Mouse (Mus musculus) neural tube, embryonic 13.5 days (tissue): ENCODE measurements around the gene Nanos1. TPM values are rescaled to one million over a fixed set of nuclear protein-coding genes. Genes with fewer than 3 reads are reported as not detected.

Experiments used
- ATAC-seq: fragments of 200-750 bp; cut with Nextera tagmentation; 2 replicates; pipeline ENCODE4 v1.8.0; 2017; ENCODE audit warnings: low read depth, mild to moderate bottlenecking, moderate TSS enrichment, moderate library complexity
- H3K27ac ChIP-seq: fragments of 300-500 bp; sonication (generic); replicated peaks from 2 replicates; pipeline ENCODE4 v1.5.1; 2015; ENCODE audit warnings: moderate library complexity, mild to moderate bottlenecking, inconsistent platforms
- H3K27me3 ChIP-seq: fragments of 300-500 bp; sonication (generic); 2 replicates; pipeline ENCODE4 v1.6.1; 2015; ENCODE audit warnings: mild to moderate bottlenecking, inconsistent platforms
- H3K36me3 ChIP-seq: fragments of 300-500 bp; sonication (generic); 2 replicates; pipeline ENCODE4 v1.6.1; 2015; ENCODE audit warnings: mild to moderate bottlenecking, inconsistent platforms
- H3K4me1 ChIP-seq: fragments of 300-500 bp; sonication (generic); replicated peaks from 2 replicates; pipeline ENCODE4 v1.6.1; 2015; ENCODE audit warnings: inconsistent platforms
- H3K4me2 ChIP-seq: fragments of 300-500 bp; sonication (generic); 2 replicates; pipeline ENCODE4 v1.6.1; 2015; ENCODE audit warnings: inconsistent platforms, mild to moderate bottlenecking, moderate library complexity
- H3K4me3 ChIP-seq: fragments of 300-500 bp; sonication (generic); 2 replicates; pipeline ENCODE4 v1.5.1; 2015; ENCODE audit warnings: mild to moderate bottlenecking, inconsistent platforms
- H3K9ac ChIP-seq: fragments of 300-500 bp; sonication (generic); 2 replicates; pipeline ENCODE4 v1.6.1; 2015; ENCODE audit warnings: moderate library complexity, mild to moderate bottlenecking, inconsistent platforms
- H3K9me3 ChIP-seq: fragments of 300-500 bp; sonication (generic); 2 replicates; pipeline ENCODE4 v1.6.1; 2016; ENCODE audit warnings: inconsistent platforms
- WGBS: fragments of 180-500 bp; shearing (Covaris S2); methylation state at CpG from one replicate; pipeline ENCODE4 v1.1.7; 2015; 5-methylcytosine and 5-hydroxymethylcytosine counted together
- microRNA-seq: library from miRNA; unstranded; fragments of <30 nt; microRNA quantifications from one replicate; pipeline ENCODE4, GENCODE M21; 2016
- polyA plus RNA-seq: library from polyadenylated mRNA; unstranded; fragments of >200 nt; fragmentation: Nextera tagmentation; extraction: Ambion mirVana; gene quantifications from 2 replicates; pipeline ENCODE4 v1.2.1, GENCODE M21; 2015

Gene Nanos1
- polyA plus RNA-seq, 1 experiment from 2014 or later = 13.4 TPM

DNA sequence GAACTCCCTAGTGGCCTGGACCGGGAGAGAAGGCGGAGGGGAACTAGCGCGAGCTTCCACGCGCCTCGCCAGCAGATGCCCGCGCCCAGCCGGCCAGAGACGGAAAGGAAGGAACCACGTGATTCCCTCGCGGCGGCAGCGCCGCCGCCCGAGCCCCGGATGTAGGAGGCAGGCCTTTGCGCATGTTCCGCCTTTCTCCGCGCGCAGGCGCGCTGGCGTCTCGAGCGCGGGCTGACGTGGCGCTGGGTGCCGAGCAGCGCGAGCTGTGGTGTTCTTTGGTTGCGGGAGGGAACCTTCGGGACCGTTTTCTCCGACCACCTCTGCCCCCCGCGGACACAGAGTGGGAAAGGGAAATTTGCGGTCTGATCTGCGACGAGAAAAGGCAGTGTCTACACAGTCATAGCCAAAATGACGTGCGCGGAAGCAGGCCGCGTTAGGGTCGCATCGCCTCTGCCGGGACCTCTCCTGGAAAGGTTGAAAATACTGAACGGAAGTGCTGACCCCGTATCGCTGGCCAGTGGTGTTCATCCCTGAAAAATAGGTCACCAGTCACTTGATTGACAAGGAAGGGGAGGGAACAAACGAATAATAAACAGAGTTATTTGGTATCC lies 34.9 kb downstream of the Nanos1 start, which contains the start of gene Eif3a:
TSS of gene Eif3a (minus strand) at position 108 of the 611 bp plus-strand sequence.
- ATAC-seq = peak; percentile 96
- peak within 1 kb of the TSS; percentile 88 for H3K4me2 ChIP-seq
- peak within 1 kb of the TSS; percentile 100 for H3K9ac ChIP-seq
- under 1% methylated on average over 56 of the region's 57 CpGs for WGBS
- no peaks in the 10 kb centered on the region for H3K9me3 ChIP-seq
- no peaks in the 10 kb centered on the region for H3K36me3 ChIP-seq
- peak within 1 kb of the TSS; percentile 97 for H3K27ac ChIP-seq
- H3K4me1 ChIP-seq = peaks cover 38% of the 10 kb centered on the region
- H3K27me3 ChIP-seq = no peaks in the 10 kb centered on the region
- H3K4me3 ChIP-seq = peak within 1 kb of the TSS; percentile 100

- Histone ChIP-seq H3K36me3 (no peaks in the 10 kb centered on the region), H3K4me2 (peak overlapping the region; percentile 88), H3K27me3 (no peaks in the 10 kb centered on the region), H3K4me3 (peak overlapping the region; percentile 100), H3K9me3 (no peaks in the 10 kb centered on the region), H3K9ac (peak overlapping the region; percentile 100), H3K4me1 (peaks cover 33% of the 10 kb centered on the region), H3K27ac (peak overlapping the region; percentile 97)
- WGBS = 15% methylated on average over 9 of the region's 9 CpGs
- peak; percentile 46 for ATAC-seq
Observed at GRCm38 (mm10) chr19:60791164-60791563, 35.4 kb downstream of the Nanos1 start.

- no peak for ATAC-seq
- Histone ChIP-seq H3K27me3 (no peaks in the 10 kb centered on the region), H3K36me3 (no peaks in the 10 kb centered on the region), H3K4me3 (no peak overlapping the region), H3K4me1 (peaks cover 17% of the 10 kb centered on the region), H3K9me3 (no peaks in the 10 kb centered on the region), H3K9ac (no peak overlapping the region), H3K27ac (no peak overlapping the region), H3K4me2 (no peak overlapping the region)
- WGBS = 86% methylated on average over 2 of the region's 2 CpGs
Observed at GRCm38 (mm10) chr19:60793170-60793707, 37.5 kb downstream of the Nanos1 start.

GRCm38 (mm10) chr19:60795244-60795643 lies 39.5 kb downstream of the Nanos1 start:
- Histone ChIP-seq H3K9me3 (no peaks in the 10 kb centered on the region), H3K4me2 (no peak overlapping the region), H3K27ac (no peak overlapping the region), H3K27me3 (no peaks in the 10 kb centered on the region), H3K4me3 (no peak overlapping the region), H3K4me1 (peaks cover 5% of the 10 kb centered on the region; the same call in 1 of the 2 replicates), H3K9ac (no peak overlapping the region), H3K36me3 (no peaks in the 10 kb centered on the region)
- no peak for ATAC-seq
- WGBS = 90% methylated on average over 2 of the region's 2 CpGs

DNA sequence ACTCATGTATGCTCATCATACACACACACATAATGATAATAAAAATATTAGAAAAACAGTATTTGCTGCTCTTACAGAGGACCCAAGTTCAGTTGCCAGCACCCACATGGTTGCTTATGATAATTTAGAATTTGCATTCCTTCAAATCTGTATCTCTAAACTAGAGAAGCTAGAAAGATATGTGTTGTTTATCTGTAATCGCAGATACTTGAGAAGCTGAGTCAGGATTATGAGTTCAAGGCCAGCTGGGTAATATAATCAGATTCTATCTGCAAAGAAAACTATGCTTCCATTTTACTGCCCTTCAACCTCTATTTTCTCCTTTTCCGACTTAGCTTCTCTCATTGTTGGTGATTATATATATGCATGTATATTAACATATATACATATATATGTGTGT lies 41.6 kb downstream of the Nanos1 start:
- Histone ChIP-seq H3K9me3 (no peaks in the 10 kb centered on the region), H3K27me3 (no peaks in the 10 kb centered on the region), H3K9ac (no peak overlapping the region), H3K4me2 (no peak overlapping the region), H3K4me3 (no peak overlapping the region), H3K36me3 (no peaks in the 10 kb centered on the region), H3K27ac (no peak overlapping the region), H3K4me1 (no peaks in the 10 kb centered on the region)
- 94% methylated on average over 2 of the region's 2 CpGs for WGBS
- ATAC-seq = no peak

GRCm38 (mm10) chr19:60799867-60800569 lies 44.2 kb downstream of the Nanos1 start:
- Histone ChIP-seq H3K4me1 (no peaks in the 10 kb centered on the region), H3K4me2 (no peak overlapping the region), H3K9ac (no peak overlapping the region), H3K4me3 (no peak overlapping the region), H3K27ac (no peak overlapping the region), H3K27me3 (no peaks in the 10 kb centered on the region), H3K9me3 (no peaks in the 10 kb centered on the region), H3K36me3 (no peaks in the 10 kb centered on the region)
- no peak for ATAC-seq
- 79% methylated on average over 7 of the region's 7 CpGs for WGBS

DNA sequence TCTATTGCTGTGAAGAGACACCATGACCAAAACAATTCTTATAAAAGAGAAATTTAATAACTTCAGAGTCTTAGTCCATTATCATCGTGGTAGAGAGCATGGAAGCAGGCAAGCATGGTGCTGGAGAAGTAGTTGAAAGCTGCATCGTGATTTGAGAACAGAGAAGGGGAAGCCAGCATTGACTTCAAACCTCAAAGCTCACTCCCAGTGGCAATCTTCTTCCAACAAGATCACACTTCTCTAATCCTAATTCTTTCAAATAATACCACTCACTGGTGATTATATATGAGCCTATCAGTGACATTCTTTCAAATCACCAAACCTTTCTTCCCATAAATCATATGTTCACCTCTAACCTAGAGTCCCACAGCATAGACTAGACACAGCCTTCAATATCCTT lies 49.1 kb downstream of the Nanos1 start:
- no peak overlapping the region for H3K27ac ChIP-seq
- no peaks in the 10 kb centered on the region for H3K36me3 ChIP-seq
- H3K4me1 ChIP-seq = no peaks in the 10 kb centered on the region
- ATAC-seq = no peak
- no peaks in the 10 kb centered on the region for H3K27me3 ChIP-seq
- no peak overlapping the region for H3K4me3 ChIP-seq
- WGBS = 65% methylated on average over 2 of the region's 2 CpGs
- no peak overlapping the region for H3K4me2 ChIP-seq
- no peak overlapping the region for H3K9ac ChIP-seq
- no peaks in the 10 kb centered on the region for H3K9me3 ChIP-seq

Small RNA genes lying within 50 kb of the gene (microRNA-seq; reads per million reads assigned to microRNA genes)
- gene mmu-mir-3084-1 = not detected

Other genes starting within 250 kb of the Nanos1 start
- gene Cacul1, start 175.0 kb upstream of the Nanos1 start, polyA plus RNA-seq = 24.9 and 25.3 TPM in 2 replicates
- gene Eif3a, start 34.7 kb downstream of the Nanos1 start, polyA plus RNA-seq = 106 and 124 TPM in 2 replicates
- gene Fam45a, start 55.6 kb downstream of the Nanos1 start, polyA plus RNA-seq = 38.8 and 39.9 TPM in 2 replicates
- 13.4 and 14.0 TPM in 2 replicates for gene Sfxn4, start 105.5 kb downstream of the Nanos1 start, polyA plus RNA-seq
- 105 and 112 TPM in 2 replicates for gene Prdx3, start 118.6 kb downstream of the Nanos1 start, polyA plus RNA-seq
- 2.7 and 2.9 TPM in 2 replicates for gene Grk5, start 133.8 kb downstream of the Nanos1 start, polyA plus RNA-seq